Mouse (Mus musculus): ENCODE data around the gene Nme9.

Nme9 gene

GRCm38 (mm10) chr9:99451161-99451560 lies at the start of gene Nme9:
Gene Nme9 (plus strand): TSS chr9:99451475.
- DNase-seq (ENCODE audit: low spot score), result peak; percentile 17

DNA sequence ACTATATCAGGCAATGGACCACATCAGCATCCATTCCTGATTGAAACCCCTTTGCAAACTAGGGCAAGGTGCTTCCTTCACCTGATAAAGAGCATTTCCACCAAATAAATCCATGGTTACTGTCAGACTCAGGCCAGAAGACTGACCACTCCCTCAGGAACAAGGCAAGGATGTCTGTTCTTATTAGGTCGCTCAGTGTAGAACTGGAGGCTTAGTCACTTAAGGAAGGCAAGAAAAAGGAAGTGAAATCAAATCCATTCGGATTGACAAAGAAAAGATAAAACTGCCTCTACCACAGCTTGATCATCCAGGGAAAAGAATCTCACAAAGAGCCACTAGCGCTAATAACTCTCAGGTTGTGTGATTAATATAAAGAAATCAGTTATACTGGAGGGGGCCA lies 42.0 kb upstream of the Nme9 start:
- no peak for DNase-seq (ENCODE audit: low spot score)

DNA sequence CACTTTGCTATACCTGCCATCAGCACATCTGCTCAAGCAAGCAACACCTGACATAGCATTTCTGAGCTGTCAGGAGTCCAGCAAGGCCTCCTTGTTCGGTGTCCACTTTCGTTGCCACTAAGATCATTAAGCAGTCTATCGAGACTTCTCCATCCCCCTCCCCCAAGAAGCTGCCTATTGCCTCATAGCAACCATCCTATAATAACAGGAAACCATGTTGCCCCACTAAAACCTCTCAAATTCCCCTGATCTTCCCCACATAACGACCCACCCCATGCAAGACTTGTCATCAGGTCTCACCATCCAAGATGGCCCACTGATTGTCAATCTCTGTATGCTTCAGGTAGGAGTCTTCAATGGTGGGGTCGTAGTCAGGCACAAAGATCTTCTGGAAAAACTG lies 40.2 kb upstream of the Nme9 start:
- DNase-seq (ENCODE audit: low spot score), result no peak

- DNase-seq (ENCODE audit: low spot score), result no peak
These were observed 39.5 kb upstream of the Nme9 start for GRCm38 (mm10) chr9:99411785-99412184.

- no peak for DNase-seq (ENCODE audit: low spot score)
These were observed 34.5 kb upstream of the Nme9 start for GRCm38 (mm10) chr9:99416809-99417208.

DNA sequence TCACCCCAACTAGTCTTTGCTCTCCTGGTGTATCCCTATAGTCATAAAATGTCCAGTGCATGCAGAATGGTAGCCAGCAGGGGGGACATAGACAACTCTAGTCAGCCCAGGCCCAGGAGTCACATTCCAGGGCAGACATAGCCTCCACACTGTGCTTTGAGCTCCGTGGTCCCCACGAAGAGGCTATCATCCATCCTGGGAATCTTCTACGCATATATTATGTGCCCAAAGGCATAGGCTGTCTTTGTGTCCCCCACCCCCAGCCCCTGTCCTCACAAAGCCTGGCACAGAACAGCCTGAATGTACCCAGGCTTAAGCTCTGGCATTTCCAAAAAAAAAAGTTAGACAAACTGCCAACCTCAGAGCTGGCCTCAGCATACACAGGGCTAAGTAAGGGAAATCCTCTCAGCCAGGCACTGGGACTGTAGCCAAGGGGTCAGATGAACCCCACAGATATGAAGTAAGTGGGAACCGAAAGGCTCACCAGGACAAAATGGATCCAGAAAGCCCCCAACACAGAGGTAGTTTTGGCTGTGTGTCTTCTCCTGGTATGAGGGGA lies 33.9 kb upstream of the Nme9 start:
- DNase-seq (ENCODE audit: low spot score), result no peak

DNA sequence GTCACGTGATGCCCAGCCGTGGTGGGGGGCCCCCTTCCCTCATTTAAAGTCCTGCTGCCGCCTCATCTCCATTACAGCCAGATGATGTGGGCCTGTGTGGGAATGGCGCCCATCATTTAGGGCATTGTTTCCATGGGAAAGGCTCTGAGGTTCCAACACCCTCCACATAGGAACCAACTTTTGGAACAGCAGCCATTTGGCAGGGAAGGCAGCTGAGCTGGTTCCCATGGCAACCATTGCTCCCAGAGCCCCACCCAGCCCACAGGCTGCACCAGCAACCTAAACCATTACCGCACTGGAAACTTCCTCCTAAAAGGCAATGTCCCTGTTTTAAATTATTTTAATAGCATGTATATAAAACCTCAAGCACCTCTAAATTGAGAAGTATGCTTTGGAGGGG lies 32.9 kb upstream of the Nme9 start:
- DNase-seq (ENCODE audit: low spot score), result peak; percentile 14

- DNase-seq (ENCODE audit: low spot score), result no peak
These were observed 31.1 kb upstream of the Nme9 start for GRCm38 (mm10) chr9:99419951-99420701.

DNA sequence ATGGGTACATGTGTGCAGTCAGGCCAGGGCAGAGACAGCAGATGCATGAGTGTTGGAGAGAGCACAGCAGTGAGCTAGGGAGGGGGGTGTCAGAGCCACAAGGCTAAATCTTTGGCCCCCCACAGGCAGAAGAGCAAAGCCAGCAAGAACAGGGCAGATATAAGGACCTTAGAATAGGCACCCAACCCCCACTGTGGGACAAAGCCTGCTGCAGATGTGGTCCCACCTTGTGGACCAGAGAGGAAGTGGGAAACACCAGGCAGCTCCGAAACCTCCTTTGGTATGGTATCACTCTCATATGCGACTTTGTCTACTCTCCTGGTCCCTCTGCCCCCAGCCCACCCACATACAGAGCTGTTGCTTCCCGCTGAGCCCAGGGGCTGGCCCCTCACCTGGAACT lies 29.4 kb upstream of the Nme9 start:
- no peak for DNase-seq (ENCODE audit: low spot score)

GRCm38 (mm10) chr9:99423692-99424573 lies 27.3 kb upstream of the Nme9 start:
- DNase-seq (ENCODE audit: low spot score), result no peak

GRCm38 (mm10) chr9:99424574-99424863 lies 26.8 kb upstream of the Nme9 start:
- DNase-seq (ENCODE audit: low spot score), result no peak

DNA sequence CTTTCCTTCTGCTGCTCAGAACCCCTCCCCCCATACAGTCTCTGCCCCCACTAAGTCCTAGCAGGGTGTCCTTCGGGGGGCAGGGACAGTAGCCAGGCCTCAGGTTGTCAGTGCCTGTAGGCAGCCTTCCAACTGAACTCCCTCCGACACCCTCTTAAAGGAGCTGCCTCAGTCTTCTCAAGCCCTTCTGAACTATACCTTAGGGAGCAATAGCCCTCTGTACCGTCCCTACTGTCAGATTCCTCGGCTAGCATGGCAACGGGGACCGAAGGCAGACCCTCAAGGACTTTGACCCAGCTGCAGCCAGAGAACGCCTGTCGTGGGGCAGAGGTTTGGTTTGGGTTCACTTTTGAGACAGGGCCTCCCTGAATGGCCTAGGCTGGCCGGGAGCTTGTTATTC lies 26.0 kb upstream of the Nme9 start:
- no peak for DNase-seq (ENCODE audit: low spot score)

- no peak for DNase-seq (ENCODE audit: low spot score)
These were observed 22.5 kb upstream of the Nme9 start for GRCm38 (mm10) chr9:99428601-99429331.

DNA sequence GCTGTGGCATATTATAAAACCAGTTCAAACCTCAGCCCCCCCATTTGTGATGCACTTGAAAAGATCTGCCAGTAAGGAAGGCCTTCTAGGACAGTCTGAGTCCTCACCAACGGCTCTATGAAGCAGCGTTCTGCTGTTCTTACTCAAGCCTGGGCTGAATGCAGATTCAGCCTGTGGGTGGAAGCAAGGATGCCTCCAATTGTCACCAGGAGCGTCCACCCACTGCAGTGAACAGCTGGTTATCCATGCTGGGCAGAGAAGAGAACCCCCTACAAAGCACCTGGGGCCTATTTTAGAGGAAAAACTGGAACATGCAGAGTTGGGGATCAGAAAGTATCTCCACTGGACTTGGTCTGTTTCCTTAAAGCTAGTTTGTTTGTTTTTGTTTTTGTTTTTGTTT lies 21.4 kb upstream of the Nme9 start:
- DNase-seq (ENCODE audit: low spot score), result no peak

DNA sequence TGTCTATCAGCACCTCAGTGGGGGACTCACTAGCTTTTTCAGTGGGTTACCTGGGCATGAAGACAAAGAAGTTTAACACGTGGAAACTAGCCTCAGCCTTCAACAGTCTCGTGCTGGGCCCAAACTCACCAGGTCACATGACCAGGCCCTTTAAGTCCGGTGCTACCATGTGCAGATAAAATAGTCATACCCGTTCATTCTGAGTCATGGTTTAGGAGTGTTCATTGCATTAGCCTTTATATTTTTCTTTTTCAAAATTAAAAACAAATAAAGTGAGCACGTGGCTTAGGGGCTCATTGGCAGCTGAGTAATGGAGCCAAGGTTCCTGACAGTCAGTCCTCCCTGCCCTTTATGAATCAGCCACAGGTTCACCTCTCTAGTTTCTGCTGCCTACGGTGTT lies 20.5 kb upstream of the Nme9 start:
- no peak for DNase-seq (ENCODE audit: low spot score)

GRCm38 (mm10) chr9:99431346-99431745 lies 19.9 kb upstream of the Nme9 start:
- DNase-seq (ENCODE audit: low spot score), result no peak

DNA sequence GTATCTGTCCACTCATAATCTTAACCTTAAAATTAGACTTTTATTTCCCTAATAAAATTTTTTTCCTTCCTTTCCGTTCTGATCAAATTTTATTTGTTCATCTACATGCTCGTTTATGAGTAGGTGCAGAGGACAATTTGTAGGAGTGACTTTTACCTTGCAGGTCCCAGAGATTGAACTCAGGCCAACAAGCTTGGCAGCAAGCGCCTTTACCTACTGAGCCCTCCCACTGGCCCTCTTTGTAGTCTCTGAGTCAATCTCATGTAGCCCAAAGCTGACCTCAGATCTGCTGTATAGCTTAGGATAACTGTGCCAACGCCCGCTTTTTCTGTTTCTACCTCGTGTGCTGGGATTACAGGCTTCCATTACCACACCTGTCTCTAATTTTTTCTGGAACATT lies 19.3 kb upstream of the Nme9 start:
- no peak for DNase-seq (ENCODE audit: low spot score)

- no peak for DNase-seq (ENCODE audit: low spot score)
These were observed 18.8 kb upstream of the Nme9 start for GRCm38 (mm10) chr9:99432478-99432877.

- peak; percentile 44 for DNase-seq (ENCODE audit: low spot score)
These were observed 16.2 kb upstream of the Nme9 start for GRCm38 (mm10) chr9:99434892-99435618.

GRCm38 (mm10) chr9:99435619-99436181 lies 15.6 kb upstream of the Nme9 start:
- DNase-seq (ENCODE audit: low spot score), result no peak

- peak; percentile 68 for DNase-seq (ENCODE audit: low spot score)
These were observed 14.9 kb upstream of the Nme9 start for GRCm38 (mm10) chr9:99436182-99437030.
